Mouse (Mus musculus) erythroblast, embryonic 14.5 days (primary cell): ENCODE measurements around the gene Cacnb1.

Experiments
- GATA1 ChIP-seq: IDR thresholded peaks from 2 replicates; pipeline ENCODE4 v1.6.1; 2012; ENCODE audit warnings: low read length, inconsistent platforms, mixed read lengths
- TAL1 ChIP-seq: IDR thresholded peaks from 3 replicates; pipeline ENCODE4 v1.6.1; 2012; ENCODE audit warnings: low read length, inconsistent platforms, mixed read lengths

GRCm38 (mm10) chr11:98011716-98012115 is 11.1 kb downstream of the Cacnb1 start:
- TF ChIP-seq TAL1 = no peak
- no peak for TF ChIP-seq GATA1
